Mouse (Mus musculus) G1E (cell line): ENCODE data around the gene Ptprr.

Experiments
- CTCF ChIP-seq: IDR thresholded peaks from 2 replicates; pipeline ENCODE4 v1.5.1; 2012; ENCODE audit warnings: low read depth, low read length, inconsistent platforms, mixed read lengths
- GATA1 ChIP-seq: IDR thresholded peaks from 2 replicates; pipeline ENCODE4 v1.6.1; 2012; ENCODE audit warnings: borderline replicate concordance, low read length, inconsistent platforms, mixed read lengths
- GATA2 ChIP-seq: IDR thresholded peaks from 2 replicates; pipeline ENCODE4 v1.6.1; 2012; ENCODE audit warnings: low read depth, low read length, inconsistent platforms, borderline replicate concordance
- TAL1 ChIP-seq: conservative IDR thresholded peaks from 2 replicates; pipeline ENCODE4 v1.6.1; 2012; ENCODE audit warnings: low read depth, low read length, inconsistent platforms, mixed read lengths

DNA sequence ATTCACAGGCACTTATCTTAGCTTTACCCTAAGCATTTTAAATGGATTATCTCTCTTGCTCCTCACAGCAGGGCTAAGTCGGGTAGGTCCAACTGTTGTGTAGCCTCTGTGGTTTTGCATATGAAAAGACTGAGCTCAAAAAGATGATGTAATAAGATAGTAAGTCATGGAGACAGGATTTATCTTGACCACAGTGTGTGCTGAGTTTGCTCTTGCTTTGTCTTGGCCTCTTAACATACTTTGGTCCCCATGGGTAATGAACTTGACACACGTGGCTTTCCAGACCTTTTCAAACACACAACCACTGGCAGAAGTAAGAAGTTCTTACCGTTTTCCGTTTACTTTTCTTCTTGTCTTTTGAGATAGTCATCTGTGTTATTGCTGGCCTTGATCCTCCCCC lies 250.3 kb downstream of the Ptprr start:
- TF ChIP-seq CTCF, result no peak
- no peak for TF ChIP-seq GATA1
- no peak for TF ChIP-seq TAL1
- TF ChIP-seq GATA2, result no peak
